Mouse (Mus musculus) adrenal gland, postnatal 14 days (tissue): Measurements from ENCODE around the gene Gimap4. TPM values are rescaled to one million over a fixed set of nuclear protein-coding genes. Genes with fewer than 3 reads are reported as not detected.

Source experiments
- total RNA-seq: library from RNA; stranded (reverse); gene quantifications from 2 replicates; pipeline ENCODE4 v1.2.3, GENCODE M21; 2021

Gimap4 gene
- total RNA-seq, 1 experiment from 2014 or later: 54.8 TPM

Other genes starting within 250 kb of the Gimap4 start
- gene Zfp467, start 238.7 kb upstream of the Gimap4 start, total RNA-seq: 41.5 and 42.1 TPM in 2 replicates
- 2.6 TPM in 2 replicates for gene Sspo, start 236.3 kb upstream of the Gimap4 start, total RNA-seq
- 41.8 and 45.7 TPM in 2 replicates for gene Atp6v0e2, start 146.9 kb upstream of the Gimap4 start, total RNA-seq
- 26.1 and 28.7 TPM in 2 replicates for gene Lrrc61, start 129.8 kb upstream of the Gimap4 start, total RNA-seq
- 74.2 and 241 TPM in 2 replicates for gene Rarres2, start 111.8 kb upstream of the Gimap4 start, total RNA-seq
- not detected in 2 replicates for gene Gm45021, start 94.9 kb upstream of the Gimap4 start, total RNA-seq
- 42.8 TPM in 2 replicates for gene Repin1, start 90.7 kb upstream of the Gimap4 start, total RNA-seq
- gene Gm44965, start 90.6 kb upstream of the Gimap4 start, total RNA-seq: not detected in 2 replicates
- 7.7 and 8.9 TPM in 2 replicates for gene Zfp775, start 82.5 kb upstream of the Gimap4 start, total RNA-seq
- gene AI854703, start 57.8 kb upstream of the Gimap4 start, total RNA-seq: 1.8 and 3.1 TPM in 2 replicates
- gene Gimap8, start 37.3 kb upstream of the Gimap4 start, total RNA-seq: 12.1 and 20.4 TPM in 2 replicates
- 6.5 and 12.1 TPM in 2 replicates for gene Gimap9, start 8.4 kb upstream of the Gimap4 start, total RNA-seq
- 63.5 and 88.5 TPM in 2 replicates for gene Gimap6, start 23.7 kb downstream of the Gimap4 start, total RNA-seq
- 4.9 and 12.6 TPM in 2 replicates for gene Gm28053, start 34.1 kb downstream of the Gimap4 start, total RNA-seq
- 0.63 and 3.8 TPM in 2 replicates for gene Gimap7, start 34.1 kb downstream of the Gimap4 start, total RNA-seq
- gene Gimap1, start 54.5 kb downstream of the Gimap4 start, total RNA-seq: 15.4 and 36.5 TPM in 2 replicates
- gene Gimap5, start 61.6 kb downstream of the Gimap4 start, total RNA-seq: 11.0 and 23.6 TPM in 2 replicates
- 1.8 and 19.3 TPM in 2 replicates for gene Gimap3, start 86.3 kb downstream of the Gimap4 start, total RNA-seq
- gene Tmem176a, start 156.4 kb downstream of the Gimap4 start, total RNA-seq: 139 and 181 TPM in 2 replicates
- 293 and 324 TPM in 2 replicates for gene Tmem176b, start 156.9 kb downstream of the Gimap4 start, total RNA-seq
- not detected in 2 replicates for gene Aoc1, start 188.3 kb downstream of the Gimap4 start, total RNA-seq
- gene 1600015I10Rik, start 245.3 kb downstream of the Gimap4 start, total RNA-seq: not detected in 2 replicates